Mouse (Mus musculus) lung, postnatal 0 days (tissue): ENCODE data around the gene Melk.

ENCODE experiments used
- CTCF ChIP-seq: IDR thresholded peaks from 2 replicates; pipeline ENCODE4 v1.5.1; 2016; ENCODE audit warnings: antibody characterized with exemption, mild to moderate bottlenecking
- EP300 ChIP-seq: IDR thresholded peaks from 2 replicates; pipeline ENCODE4 v1.6.1; 2016; ENCODE audit warnings: antibody characterized with exemption, mild to moderate bottlenecking, control low read depth

- TF ChIP-seq EP300 = no peak
- peak; percentile 61 for TF ChIP-seq CTCF
Measured at GRCm38 (mm10) chr4:44325453-44325852, 24.8 kb downstream of the Melk start.
